Mouse (Mus musculus) ES-Bruce4 (cell line): ENCODE data around the gene Pim3.

Experiments
- CTCF ChIP-seq: IDR thresholded peaks from one replicate; pipeline ENCODE4 v1.8.1; 2011; ENCODE audit warnings: low read depth, low read length
- POLR2A ChIP-seq: IDR thresholded peaks from one replicate; pipeline ENCODE4 v1.8.1; 2011; ENCODE audit warnings: low read length; ENCODE audit not compliant: insufficient read depth

DNA sequence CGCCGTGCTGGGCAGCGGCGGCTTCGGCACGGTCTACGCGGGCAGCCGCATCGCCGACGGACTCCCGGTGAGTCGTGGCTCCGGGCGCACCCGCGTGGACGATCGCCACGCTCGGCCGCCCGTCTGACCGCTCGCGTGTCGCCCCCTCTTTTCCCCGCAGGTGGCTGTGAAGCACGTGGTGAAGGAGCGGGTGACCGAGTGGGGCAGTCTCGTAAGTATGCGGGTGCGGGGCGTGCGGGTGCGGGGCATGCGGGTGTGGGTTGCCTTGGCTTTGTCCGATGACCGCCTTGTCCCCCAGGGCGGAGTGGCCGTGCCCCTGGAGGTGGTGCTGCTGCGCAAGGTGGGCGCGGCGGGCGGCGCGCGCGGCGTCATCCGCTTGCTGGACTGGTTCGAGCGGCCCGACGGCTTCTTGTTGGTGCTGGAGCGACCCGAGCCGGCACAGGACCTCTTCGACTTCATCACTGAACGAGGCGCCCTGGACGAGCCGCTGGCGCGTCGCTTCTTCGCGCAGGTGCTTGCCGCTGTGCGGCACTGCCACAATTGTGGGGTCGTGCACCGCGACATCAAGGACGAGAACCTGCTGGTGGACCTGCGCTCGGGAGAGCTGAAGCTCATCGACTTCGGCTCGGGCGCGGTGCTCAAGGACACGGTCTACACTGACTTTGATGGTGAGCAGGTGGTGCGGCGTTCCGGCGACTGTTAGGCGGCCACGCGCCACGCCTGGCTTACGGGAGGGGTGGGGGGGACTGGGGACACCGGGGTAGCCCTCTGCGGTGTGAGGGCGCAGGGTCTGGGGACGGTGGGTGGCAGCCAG, 1.1 kb downstream of the Pim3 start:
- TF ChIP-seq CTCF (no peak), POLR2A (no peak)
